Comparison of ENCODE assay signal across 9 mouse cellular contexts in genomic region chr2:74663291-74663925, GRCm38 (mm10). TPM values are rescaled to one million over a fixed set of nuclear protein-coding genes. Genes with fewer than 3 reads are reported as not detected.
DNase-seq lines count a peak whose midpoint lies in the region; ATAC-seq and TF ChIP-seq lines count a peak whose summit lies in the region.
"Had no signal": no experiment of that assay in that cellular context is flagged by ENCODE, and none has a peak within 500 bp of the region (broad histone marks: within the 10 kb centered on the region; RNA-seq: fewer than 3 reads in every experiment).

No protein-coding gene starts in this region.

- no peaks in the 10 kb centered on the region for H3K9me3 ChIP-seq in kidney, embryonic 16.5 days (ENCODE audit: low read length)

- no peak overlapping the region for H3K4me3 ChIP-seq in kidney, embryonic 16.5 days (ENCODE audit: low read length)

- peaks cover 2% of the 10 kb centered on the region for H3K4me1 ChIP-seq in kidney, embryonic 16.5 days (ENCODE audit: insufficient read depth, low read length)

- peak; percentile 92 for TF ChIP-seq CTCF in brain, embryonic 14.5 days (IDR thresholded peaks at IDR 0.05; ENCODE audit: borderline replicate concordance, extremely low read depth, insufficient read depth, insufficient read length)

- no peak for ATAC-seq in kidney, embryonic 16.5 days (ENCODE audit: low FRiP score, low TSS enrichment)
- peak; percentile 39; the same call in 1 of the 2 replicates for ATAC-seq in megakaryocyte, adult 5-6 weeks (ENCODE audit: poor library complexity, severe bottlenecking)

- H3K4me2 ChIP-seq in kidney, embryonic 16.5 days (replicated peaks; ENCODE audit: low read depth, low read length): no peak overlapping the region; the same call in 1 of the 2 replicates

- peaks cover 91% of the 10 kb centered on the region for H3K27me3 ChIP-seq in kidney, embryonic 16.5 days (ENCODE audit: insufficient read depth, low read length)

- WGBS in kidney, embryonic 16.5 days: 3% methylated on average over 18 of the region's 18 CpGs

- H3K27ac ChIP-seq in kidney, embryonic 16.5 days (ENCODE audit: low read length): no peak overlapping the region

- no peaks in the 10 kb centered on the region for H3K36me3 ChIP-seq in kidney, embryonic 16.5 days (ENCODE audit: insufficient read depth, low read length)

- H3K9ac ChIP-seq in kidney, embryonic 16.5 days (replicated peaks; ENCODE audit: low read length): no peak overlapping the region

- peak; percentile 50 for DNase-seq in kidney, adult 11 months
- DNase-seq in ES-CJ7 (ENCODE audit: low read depth, low spot score): peak; percentile 56
- peak; percentile 86 for DNase-seq in brain, embryonic 14.5 days (ENCODE audit: low read depth)
- DNase-seq in kidney, postnatal 10 days: peak; percentile 79
- no peak for DNase-seq in gastrocnemius, adult 8-10 months (ENCODE audit: low spot score in 2 of 2)
- no peak for DNase-seq in cerebellum, adult 11-12 months

- no peak for TF ChIP-seq POLR2A in brain, embryonic 14.5 days (IDR thresholded peaks at IDR 0.05; ENCODE audit: borderline replicate concordance, extremely low read depth, insufficient read depth, insufficient read length, poor library complexity, severe bottlenecking)

RNA-seq across cellular contexts. Expression of gene Evx2, which starts 4.1 kb away (rescaled TPM):
- polyA plus RNA-seq in kidney, embryonic 16.5 days (2015; fragmentation: Nextera tagmentation; extraction: Ambion mirVana): not detected in 2 replicates
- 1.7 and 4.6 TPM in 2 replicates for polyA plus RNA-seq in brain, embryonic 14.5 days (2012; rRNA removed)
- total RNA-seq in megakaryocyte, adult 5-6 weeks (2015): not detected in 2 replicates
- total RNA-seq in megakaryocyte, adult 5-6 weeks (2017): not detected in 2 replicates
- total RNA-seq in gastrocnemius, adult 8-10 months (2022): not detected
- total RNA-seq: layer of hippocampus, adult 18-20 months had no signal

RNA-seq across cellular contexts. Expression of gene Hoxd13, which starts 4.7 kb away (rescaled TPM):
- 0.24 and 0.36 TPM in 2 replicates for polyA plus RNA-seq in kidney, embryonic 16.5 days (2015; fragmentation: Nextera tagmentation; extraction: Ambion mirVana)
- 0.16 and 0.25 TPM in 2 replicates for polyA plus RNA-seq in brain, embryonic 14.5 days (2012; rRNA removed)
- not detected in 2 replicates for total RNA-seq in megakaryocyte, adult 5-6 weeks (2015)
- total RNA-seq in megakaryocyte, adult 5-6 weeks (2017): not detected in 2 replicates
- not detected for total RNA-seq in gastrocnemius, adult 8-10 months (2022)
- total RNA-seq: layer of hippocampus, adult 18-20 months had no signal

RNA-seq across cellular contexts. Expression of gene Hoxd12, which starts 11.4 kb away (rescaled TPM):
- polyA plus RNA-seq in kidney, embryonic 16.5 days (2015; fragmentation: Nextera tagmentation; extraction: Ambion mirVana): 4.5 and 4.7 TPM in 2 replicates
- polyA plus RNA-seq in brain, embryonic 14.5 days (2012; rRNA removed): 0.05 TPM in 1 of 2 replicates, not detected in the other
- total RNA-seq in megakaryocyte, adult 5-6 weeks (2015): not detected in 2 replicates
- total RNA-seq in megakaryocyte, adult 5-6 weeks (2017): not detected in 2 replicates
- not detected for total RNA-seq in gastrocnemius, adult 8-10 months (2022)
- total RNA-seq: layer of hippocampus, adult 18-20 months had no signal

RNA-seq across cellular contexts. Expression of gene Hoxd11, which starts 15.9 kb away (rescaled TPM):
- 13.9 and 17.9 TPM in 2 replicates for polyA plus RNA-seq in kidney, embryonic 16.5 days (2015; fragmentation: Nextera tagmentation; extraction: Ambion mirVana)
- polyA plus RNA-seq in brain, embryonic 14.5 days (2012; rRNA removed): 0.05 TPM in 1 of 2 replicates, not detected in the other
- total RNA-seq in megakaryocyte, adult 5-6 weeks (2015): not detected in 2 replicates
- not detected in 2 replicates for total RNA-seq in megakaryocyte, adult 5-6 weeks (2017)
- total RNA-seq in gastrocnemius, adult 8-10 months (2022): not detected
- total RNA-seq: layer of hippocampus, adult 18-20 months had no signal

RNA-seq across cellular contexts. Expression of gene Hoxd10, which starts 28.3 kb away (rescaled TPM):
- polyA plus RNA-seq in kidney, embryonic 16.5 days (2015; fragmentation: Nextera tagmentation; extraction: Ambion mirVana): 33.5 and 38.5 TPM in 2 replicates
- polyA plus RNA-seq in brain, embryonic 14.5 days (2012; rRNA removed): 0.04 and 0.14 TPM in 2 replicates
- total RNA-seq in megakaryocyte, adult 5-6 weeks (2015): not detected in 2 replicates
- total RNA-seq in megakaryocyte, adult 5-6 weeks (2017): not detected in 2 replicates
- total RNA-seq in gastrocnemius, adult 8-10 months (2022): 1 to 10 TPM; 6.1 to 8.5 (median 7.6) TPM
- total RNA-seq: layer of hippocampus, adult 18-20 months had no signal

Comparison
In these comparisons a context has a peak if more than half of its experiments do, and no peak if none do; other contexts are left out.
1. DNase-seq: peak in kidney, adult 11 months (single experiment), ES-CJ7 (single experiment), brain, embryonic 14.5 days (single experiment) and kidney, postnatal 10 days (single experiment); none in gastrocnemius, adult 8-10 months (0 of 2) and cerebellum, adult 11-12 months (single experiment).